Mouse (Mus musculus): ENCODE data around the gene Vwc2.

Gene Vwc2

DNA sequence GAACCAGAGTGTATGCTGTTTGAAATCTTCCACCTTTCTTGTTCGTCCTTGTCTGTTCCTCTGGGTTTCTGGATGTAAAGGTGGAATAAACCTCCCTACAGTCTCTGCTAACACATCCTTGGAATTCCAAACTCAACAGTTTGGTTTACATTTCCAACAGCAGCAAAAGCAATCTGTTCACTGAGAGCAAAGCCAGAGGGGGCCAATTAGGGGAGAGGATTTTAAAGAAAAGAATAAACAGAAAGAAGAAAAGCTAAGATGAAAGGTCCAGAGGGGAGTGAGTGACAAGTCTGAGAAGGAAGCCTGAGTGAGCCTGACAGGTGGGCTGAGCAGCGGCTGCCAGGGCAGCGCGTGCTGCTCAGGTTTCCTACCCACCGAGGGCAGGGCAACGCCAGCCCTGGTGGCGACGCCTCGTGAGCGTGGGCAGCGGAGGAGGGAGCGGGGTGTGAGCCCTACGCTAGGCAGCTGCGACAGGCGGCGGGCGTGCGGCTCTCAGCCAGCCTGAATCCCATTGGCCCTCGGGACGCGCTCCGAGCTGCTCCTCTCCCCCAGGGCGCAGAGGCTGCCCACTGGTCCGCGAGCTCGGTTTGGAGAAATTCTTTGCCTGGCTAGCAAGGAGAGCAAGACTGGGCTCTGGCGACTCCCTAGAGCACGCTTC lies at the start of gene Vwc2:
Vwc2 (plus strand) TSS at position 648 of the 658 bp plus-strand sequence.
- in situ Hi-C loops (cut with MboI, MseI), result no loop called here

DNA sequence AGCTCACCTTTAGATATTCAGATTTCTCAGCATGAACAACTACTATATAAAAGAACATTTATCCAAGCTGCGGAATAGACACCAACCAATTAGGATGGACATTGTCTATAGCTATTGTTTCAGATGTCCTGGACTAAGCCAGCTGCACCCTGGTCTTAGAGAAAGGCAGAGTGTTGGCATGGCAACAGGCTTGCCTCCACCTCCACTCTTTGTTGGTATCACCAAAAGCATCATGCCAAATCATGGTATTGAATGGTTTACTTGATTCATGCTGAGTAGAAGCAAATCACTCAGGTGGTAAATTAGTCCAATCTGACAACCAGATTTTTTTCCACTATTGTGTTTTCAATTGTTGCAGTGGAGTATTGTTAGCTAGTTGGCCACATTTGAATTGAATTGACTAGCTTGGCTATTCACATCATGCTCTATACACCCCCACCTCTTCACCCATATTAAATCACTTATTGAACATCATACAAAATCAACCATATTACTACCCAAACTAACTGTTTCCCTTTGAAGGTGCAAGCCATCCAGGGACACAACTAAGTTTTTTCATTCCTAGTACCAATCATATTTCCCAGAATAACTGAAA lies 25.8 kb upstream of the Vwc2 start:
- in situ Hi-C loops (cut with MboI, MseI), result no loop called here

GRCm38 (mm10) chr11:11097606-11098005 lies 16.4 kb upstream of the Vwc2 start:
- in situ Hi-C loops (cut with MboI, MseI), result no loop called here

- in situ Hi-C loops (cut with MboI, MseI), result no loop called here
These were observed 15.7 kb upstream of the Vwc2 start for GRCm38 (mm10) chr11:11098282-11098681.

- in situ Hi-C loops (cut with MboI, MseI), result no loop called here
These were observed 15.0 kb upstream of the Vwc2 start for GRCm38 (mm10) chr11:11099011-11099410.

DNA sequence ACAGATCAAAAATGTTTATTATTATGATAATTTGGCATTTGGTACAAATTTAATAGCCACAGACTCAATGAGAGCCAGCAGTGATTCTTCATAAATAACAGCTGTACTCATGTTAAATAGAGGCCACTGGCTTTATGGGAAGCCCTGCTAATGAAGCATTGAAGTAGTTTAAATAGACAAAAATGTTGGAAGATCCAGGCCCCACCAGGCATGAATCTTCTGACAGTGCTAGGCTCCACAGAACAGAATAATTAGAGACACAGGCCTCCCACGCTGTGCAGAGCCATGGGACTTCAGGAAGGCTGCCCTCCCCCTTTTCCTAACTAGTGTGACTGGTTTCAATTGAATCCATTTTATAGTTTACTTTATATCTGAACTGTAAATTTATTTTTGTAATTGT lies 11.8 kb upstream of the Vwc2 start:
- in situ Hi-C loops (cut with MboI, MseI), result no loop called here

GRCm38 (mm10) chr11:11102620-11103019 lies 11.4 kb upstream of the Vwc2 start:
- in situ Hi-C loops (cut with MboI, MseI), result no loop called here

GRCm38 (mm10) chr11:11108922-11109321 lies 5.1 kb upstream of the Vwc2 start:
- in situ Hi-C loops (cut with MboI, MseI), result no loop called here

GRCm38 (mm10) chr11:11114234-11115030 lies 409 bp downstream of the Vwc2 start:
- in situ Hi-C loops (cut with MboI, MseI), result no loop called here

- in situ Hi-C loops (cut with MboI, MseI), result no loop called here
These were observed 1.1 kb downstream of the Vwc2 start for GRCm38 (mm10) chr11:11115031-11115647.

GRCm38 (mm10) chr11:11115648-11116590 lies 1.9 kb downstream of the Vwc2 start:
- in situ Hi-C loops (cut with MboI, MseI), result no loop called here

- in situ Hi-C loops (cut with MboI, MseI), result no loop called here
These were observed 2.7 kb downstream of the Vwc2 start for GRCm38 (mm10) chr11:11116736-11117135.

DNA sequence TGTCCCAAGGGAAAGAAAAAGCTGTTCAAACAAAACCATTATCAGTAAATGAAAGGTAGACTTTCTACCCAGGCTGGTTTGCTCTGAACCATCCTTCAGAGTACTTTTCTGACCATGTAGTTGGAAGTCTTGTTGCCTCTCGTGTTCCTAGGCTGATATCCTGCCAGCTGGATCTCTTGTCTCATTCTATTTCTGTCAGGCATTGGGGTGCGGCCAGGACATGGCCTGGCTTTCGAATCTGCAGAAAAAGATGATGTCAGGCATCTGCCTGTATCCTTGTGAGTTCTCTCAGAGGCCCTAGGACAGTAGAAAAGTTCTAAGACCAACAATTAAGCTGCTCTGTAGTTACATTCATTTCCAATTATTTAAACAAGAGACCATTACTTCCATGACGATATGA lies 8.8 kb downstream of the Vwc2 start:
- in situ Hi-C loops (cut with MboI, MseI), result no loop called here

DNA sequence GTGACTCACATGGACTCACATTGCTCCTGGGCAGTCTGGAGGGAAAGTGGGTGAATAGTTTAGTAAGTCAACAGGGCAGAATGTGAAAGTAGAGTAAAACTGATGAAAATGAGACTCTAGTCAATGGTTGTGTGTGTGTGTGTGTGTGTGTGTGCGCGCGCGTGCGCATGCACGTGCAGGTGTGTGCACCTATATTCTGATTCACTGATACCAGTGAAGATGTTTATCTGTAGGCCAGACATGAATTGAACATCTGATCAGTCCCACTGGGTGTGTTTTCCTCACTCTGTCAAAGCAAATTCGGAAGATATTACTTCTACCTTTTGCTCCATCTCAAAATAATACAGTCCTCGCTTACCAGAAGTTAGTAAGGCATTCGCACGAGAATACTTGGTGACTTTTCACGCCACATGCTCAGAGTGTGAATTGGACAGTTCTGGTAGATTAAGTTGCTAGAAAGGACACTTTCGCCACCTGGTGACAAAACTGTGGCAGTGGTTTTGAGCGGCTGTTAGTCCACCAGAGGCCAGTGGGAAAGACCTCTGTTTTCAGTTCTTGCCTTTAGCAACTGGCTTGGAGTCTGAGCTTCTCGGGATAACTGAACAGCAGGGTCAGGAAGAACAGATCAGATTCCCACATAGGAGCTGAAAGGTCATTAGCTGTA lies 17.5 kb downstream of the Vwc2 start:
- in situ Hi-C loops (cut with MboI, MseI), result no loop called here

DNA sequence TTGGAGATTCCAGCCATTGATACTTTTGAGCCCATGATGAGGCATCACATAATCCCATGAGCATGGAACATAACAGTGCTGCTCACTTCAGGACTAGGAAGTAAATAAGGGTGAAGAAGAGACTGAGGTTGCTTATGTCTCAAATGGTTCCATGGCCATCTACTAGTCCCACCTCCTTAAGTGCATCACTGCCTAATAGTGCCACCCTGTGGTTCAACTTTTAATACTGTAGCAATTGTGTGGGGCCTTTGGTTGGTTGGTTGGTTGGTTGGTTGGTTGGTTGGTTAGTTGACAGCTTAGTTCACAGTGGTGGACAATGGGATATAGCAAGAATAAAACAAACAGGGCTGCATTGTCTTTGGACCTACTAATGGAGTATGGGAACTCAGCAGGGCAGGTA lies 26.6 kb downstream of the Vwc2 start:
- in situ Hi-C loops (cut with MboI, MseI), result no loop called here

DNA sequence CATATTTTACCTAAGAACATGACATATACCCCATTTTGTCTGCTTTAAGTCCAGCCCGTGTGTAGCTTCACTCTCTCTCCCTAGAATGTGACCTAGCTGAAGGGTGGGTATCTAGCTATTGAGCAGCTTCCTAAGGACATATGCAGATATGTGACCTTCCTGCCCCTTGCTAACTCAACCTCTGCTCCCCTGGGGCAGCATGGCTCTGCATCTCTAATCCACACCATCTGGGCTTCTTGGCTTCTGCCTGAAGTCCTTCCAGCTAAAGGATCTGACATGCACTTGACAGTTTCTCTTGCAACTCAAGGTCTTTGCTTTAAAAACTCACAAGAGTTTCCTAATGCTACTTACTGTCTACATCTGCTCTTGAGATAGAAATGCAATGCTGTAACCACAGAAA lies 38.7 kb downstream of the Vwc2 start:
- in situ Hi-C loops (cut with MboI, MseI), result loop anchor here (5.0 kb wide), 1 partner anchor 245 kb away; no protein-coding TSS in a partner anchor

DNA sequence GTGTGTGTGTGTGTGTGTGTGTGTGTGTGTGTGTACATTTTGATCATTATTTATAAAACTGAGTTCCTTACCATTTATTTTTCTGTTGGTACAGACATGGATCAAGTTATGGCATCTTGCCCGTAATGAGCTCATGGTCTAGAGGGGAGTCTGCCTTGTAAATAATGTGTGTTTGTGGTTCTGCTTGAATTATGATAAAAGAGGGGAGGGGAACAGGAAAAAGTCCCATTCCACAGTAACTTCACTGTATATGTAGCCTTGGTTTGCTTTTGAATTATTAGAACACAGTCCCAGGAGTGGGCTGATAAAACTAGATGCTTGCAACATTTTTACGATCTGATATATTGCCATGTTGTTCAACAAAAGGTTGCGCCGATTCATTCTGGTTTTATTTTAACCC lies 57.4 kb downstream of the Vwc2 start:
- in situ Hi-C loops (cut with MboI, MseI), result no loop called here

GRCm38 (mm10) chr11:11175259-11175658 lies 61.2 kb downstream of the Vwc2 start:
- in situ Hi-C loops (cut with MboI, MseI), result no loop called here

- in situ Hi-C loops (cut with MboI, MseI), result no loop called here
These were observed 68.7 kb downstream of the Vwc2 start for GRCm38 (mm10) chr11:11182705-11183104.

GRCm38 (mm10) chr11:11223162-11223561 lies 109.1 kb downstream of the Vwc2 start:
- in situ Hi-C loops (cut with MboI, MseI), result no loop called here

DNA sequence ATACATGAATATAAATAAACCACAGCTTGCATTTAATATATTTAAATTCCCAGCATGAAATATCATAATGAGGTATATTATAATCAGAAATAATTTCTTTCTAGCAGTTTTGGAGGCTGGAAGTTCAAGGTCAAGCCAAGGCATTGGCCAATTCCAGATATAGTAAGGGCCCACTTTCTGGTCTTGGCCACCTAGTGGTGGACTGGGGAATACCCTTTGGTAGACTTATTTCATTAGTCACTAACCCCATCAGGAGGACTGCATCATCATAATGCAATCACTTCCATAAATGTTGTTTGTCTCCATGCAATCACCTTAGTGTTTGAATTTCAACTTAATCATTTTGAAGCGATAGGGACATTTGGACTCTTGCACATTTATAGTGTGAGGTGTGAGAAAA lies 125.3 kb downstream of the Vwc2 start:
- in situ Hi-C loops (cut with MboI, MseI), result loop anchor here (25.0 kb wide), 1 partner anchor 548 kb away; no protein-coding TSS in a partner anchor
